Mouse (Mus musculus) gastrocnemius, postnatal 14 days (tissue): ENCODE data around the gene Nfe2. TPM values are rescaled to one million over a fixed set of nuclear protein-coding genes. Genes with fewer than 3 reads are reported as not detected.
"Not testable (repeated sequence)": the region's sequence is repeated elsewhere in the genome, so short reads cannot be mapped to it uniquely, and the experiment has no call there.

Source experiments
- DNase-seq: peaks from one replicate; pipeline ENCODE4 v3.0.0; 2021; ENCODE audit warnings: mixed read lengths
- intact Hi-C: fragments of 180-260 bp; cut with DNase I; formaldehyde crosslinking; loops from one replicate; pipeline ENCODE4 v1.15.1; 2025; ENCODE audit warnings: low total_unique reads
- total RNA-seq, 2 experiments: library from RNA; stranded (reverse); gene quantifications; 2 replicates each; pipeline ENCODE4 v1.2.3; 2021

Nfe2 gene
- total RNA-seq, 2 experiments from 2014 or later, result not detected

DNA sequence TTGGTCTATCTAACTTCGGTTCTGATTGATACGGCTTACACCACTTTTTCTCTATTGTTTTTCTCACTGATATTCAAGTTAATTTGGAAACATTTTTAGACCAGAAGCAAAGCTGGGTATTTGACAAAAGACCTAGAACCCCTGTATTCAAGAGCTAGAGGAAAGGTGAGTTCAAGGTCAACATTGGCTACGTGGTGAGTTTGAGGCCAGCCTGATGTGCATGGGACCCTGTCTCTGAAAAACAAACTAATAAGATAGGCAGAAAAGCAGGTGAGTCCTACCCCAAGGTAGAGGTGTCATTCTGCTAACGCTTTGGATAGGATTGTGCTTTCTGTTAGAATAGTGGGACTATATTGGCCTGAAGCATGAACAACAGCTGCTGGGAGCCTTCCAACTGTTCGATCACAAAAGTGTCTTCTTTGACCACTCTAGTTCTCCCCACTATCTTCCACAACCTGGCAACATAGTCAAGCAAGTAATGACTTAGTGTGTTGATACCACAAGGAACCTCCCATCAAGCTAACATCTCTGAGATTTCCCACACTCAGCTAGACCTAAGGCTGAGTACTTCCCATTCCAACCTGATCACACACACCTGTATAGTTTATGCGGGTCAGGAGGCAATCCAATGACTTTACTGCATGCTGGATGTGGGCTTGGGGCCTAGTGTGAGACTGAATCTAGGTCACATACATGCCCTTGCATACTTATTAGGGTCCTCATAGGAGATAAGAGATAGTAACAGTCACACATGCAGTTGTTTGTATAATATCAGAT, 1.8 kb downstream of the Nfe2 start:
- intact Hi-C loops, result no loop called here
- no peak for DNase-seq

DNA sequence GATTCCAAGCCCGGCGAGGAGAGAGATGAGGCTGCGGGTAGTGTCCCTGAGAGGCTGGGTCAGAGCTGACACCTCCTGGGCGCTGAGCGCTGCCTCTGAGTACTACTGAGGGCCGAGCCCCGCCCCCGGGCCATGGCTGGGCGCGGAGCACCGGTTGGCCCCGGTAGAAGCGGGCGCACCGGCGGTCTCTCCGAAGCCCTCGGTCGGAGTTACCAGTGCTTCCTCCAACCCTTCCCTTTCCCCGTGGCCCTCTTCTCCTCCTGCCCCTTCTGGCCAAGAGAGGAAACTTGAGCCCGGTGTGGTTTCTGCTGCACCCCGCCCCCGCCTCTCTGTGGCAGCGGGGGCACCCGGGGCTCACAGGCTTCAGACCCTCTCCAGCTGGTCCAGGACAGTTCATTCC, 3.0 kb downstream of the Nfe2 start:
- DNase-seq, result peak; percentile 38
- intact Hi-C loops, result no loop called here

- no peak for DNase-seq
- intact Hi-C loops, result loop anchor here (5.0 kb wide), 1 partner anchor 49 kb away; no protein-coding TSS in a partner anchor
These were observed 4.9 kb downstream of the Nfe2 start for GRCm38 (mm10) chr15:103253352-103253751.

GRCm38 (mm10) chr15:103252660-103253059, 5.5 kb downstream of the Nfe2 start:
- intact Hi-C loops, result loop anchor here (5.0 kb wide), 1 partner anchor 50 kb away; no protein-coding TSS in a partner anchor
- no peak for DNase-seq

DNA sequence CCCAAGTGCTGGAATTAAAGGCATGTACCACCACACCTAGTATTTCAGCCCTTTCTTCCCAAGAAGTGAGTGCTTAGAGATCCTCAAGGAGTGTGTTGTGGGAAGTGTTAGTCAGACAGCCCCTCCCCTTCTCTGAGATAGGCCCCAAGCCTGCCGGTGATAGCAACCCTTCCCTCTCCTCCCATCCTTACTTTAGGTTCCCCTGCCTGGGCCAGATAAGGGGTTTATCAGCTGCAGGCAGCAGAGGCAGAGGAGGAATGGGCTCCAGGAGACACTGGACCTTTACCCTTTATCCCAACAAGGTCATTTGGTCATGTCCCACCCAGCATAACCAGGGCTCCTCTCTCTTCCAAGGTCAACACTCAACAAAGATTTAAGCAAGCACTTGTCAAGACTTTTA, 6.6 kb downstream of the Nfe2 start:
- intact Hi-C loops, result loop anchor here (5.0 kb wide), 1 partner anchor 51 kb away; no protein-coding TSS in a partner anchor

DNA sequence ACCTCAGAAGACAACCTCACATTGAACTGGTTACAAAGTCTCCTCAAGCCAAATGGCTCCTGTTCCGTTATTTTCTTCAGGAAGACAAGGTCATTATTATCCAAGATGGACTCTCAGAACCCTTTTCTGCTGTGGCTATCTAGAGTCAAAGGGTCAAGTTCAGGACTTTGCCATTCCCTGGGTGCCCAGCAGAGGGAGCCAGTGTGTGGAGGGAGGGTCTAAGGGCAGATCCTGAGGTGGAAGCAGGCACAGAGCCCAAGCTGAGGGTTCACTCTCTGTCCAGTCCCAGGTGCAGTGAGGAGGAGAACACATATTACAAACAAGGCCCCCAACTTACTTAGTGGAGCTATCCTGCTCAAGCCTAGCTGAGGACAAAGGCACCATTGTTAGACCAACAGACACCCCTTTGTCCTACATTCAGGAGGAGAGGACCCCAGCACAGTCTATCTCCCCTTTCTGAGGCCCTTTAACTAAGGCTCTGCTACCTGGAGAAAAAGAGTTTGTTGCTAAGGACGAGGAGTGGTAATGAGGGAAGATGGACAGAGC, 7.9 kb downstream of the Nfe2 start:
- intact Hi-C loops, result loop anchor here (5.0 kb wide), 1 partner anchor 52 kb away; no protein-coding TSS in a partner anchor
- DNase-seq, result peak; percentile 71

More for the DNA sequence above, 6.6 kb downstream of the Nfe2 start:
- no peak for DNase-seq

DNA sequence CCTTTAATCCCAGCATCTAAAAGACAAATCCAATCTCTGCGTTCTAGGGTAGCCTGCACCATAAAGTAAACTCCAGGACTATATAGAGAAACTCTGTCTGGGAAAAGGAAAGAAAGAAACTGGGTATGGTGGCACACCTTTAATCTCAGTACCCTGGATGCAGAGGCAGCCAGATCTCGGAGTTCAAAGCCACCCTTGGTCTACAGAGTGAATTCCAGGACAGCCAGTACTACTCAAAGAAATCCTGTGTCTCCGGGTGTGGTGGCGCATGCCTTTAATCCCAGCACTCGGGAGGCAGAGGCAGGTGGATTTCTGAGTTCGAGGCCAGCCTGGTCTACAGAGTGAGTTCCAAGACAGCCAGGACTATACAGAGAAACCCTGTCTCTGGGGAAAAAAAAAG, 8.7 kb downstream of the Nfe2 start:
- DNase-seq, intact Hi-C loops: not testable (repeated sequence)

DNA sequence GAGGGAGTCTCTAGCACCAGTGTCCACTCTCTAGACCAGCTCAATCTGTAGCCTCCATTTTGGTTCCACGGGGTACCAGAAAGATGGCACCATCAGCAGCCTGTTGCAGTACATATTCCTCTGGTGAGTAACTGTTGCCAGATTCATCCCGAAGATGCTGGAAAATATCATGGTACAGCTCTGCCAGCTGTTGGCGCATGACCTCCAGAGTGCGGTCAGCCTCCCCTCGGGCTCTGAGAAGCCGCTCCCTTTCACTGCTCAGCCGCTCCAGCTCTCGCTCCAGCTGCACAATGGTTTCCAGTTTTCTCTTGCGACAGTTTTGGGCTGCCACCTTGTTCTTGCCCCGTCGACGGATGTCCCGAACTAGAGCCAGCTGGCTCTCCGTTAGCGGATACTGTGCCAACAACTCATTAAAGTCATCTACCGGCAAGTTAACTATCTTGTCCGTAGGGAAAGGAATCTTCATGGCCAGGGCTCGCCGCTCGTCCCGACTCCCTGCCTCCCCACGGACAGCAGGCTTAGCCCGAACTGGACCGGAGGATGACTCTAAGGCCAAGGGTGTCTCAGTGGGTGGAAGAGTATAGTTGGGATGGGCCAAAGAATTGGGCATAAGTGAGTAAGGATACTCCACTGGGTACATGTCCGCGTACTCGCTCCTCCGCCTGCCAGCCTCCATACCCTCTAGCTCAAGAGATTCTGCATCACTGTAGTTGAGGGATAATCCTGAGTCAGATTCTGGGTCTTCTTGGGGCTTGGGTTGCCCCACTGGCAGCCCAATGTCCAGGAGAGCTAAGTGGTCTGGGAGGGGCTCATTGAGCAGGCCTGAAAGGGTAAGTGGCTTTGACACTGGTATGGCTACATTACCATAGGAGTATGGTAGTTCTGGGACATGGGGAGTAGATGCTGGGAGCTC, 9.5 kb downstream of the Nfe2 start:
- peak; percentile 39 for DNase-seq
- intact Hi-C loops, result no loop called here

- DNase-seq, result no peak
- intact Hi-C loops, result no loop called here
These were observed 10.3 kb downstream of the Nfe2 start for GRCm38 (mm10) chr15:103247782-103248400.

DNA sequence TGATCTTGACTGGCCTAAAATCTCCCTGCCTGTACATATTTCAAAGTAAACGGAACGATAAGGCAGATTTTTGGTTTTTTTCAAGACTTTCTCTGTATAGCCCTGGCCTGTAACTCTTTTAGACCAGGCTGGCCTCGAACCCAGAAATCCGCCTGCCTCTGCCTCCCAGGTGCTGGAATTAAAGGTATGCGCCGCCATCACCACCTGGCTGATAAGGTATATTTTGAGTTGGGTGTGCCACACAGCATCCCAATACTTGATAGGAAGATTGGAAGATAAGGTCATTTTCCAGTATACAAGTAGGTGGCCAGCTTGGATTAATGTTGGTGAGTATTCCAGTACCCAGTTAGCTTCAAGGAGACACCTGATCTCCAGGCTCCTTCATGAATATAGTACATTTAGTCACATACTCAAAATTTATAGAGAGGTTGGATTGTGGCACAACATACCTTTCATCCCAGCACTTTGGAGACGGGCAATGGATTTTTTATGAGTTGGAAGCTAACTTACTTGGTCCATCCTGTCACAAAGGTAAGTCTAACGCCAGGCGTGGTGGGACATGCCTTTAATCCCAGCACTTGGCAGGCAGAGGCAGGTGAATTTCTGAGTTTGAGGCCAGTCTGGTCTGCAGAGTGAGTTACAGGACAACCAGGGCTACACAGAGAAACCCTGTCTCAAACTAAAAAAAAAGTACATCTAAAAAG, 11.0 kb downstream of the Nfe2 start:
- DNase-seq, result no peak
- intact Hi-C loops, result no loop called here

DNA sequence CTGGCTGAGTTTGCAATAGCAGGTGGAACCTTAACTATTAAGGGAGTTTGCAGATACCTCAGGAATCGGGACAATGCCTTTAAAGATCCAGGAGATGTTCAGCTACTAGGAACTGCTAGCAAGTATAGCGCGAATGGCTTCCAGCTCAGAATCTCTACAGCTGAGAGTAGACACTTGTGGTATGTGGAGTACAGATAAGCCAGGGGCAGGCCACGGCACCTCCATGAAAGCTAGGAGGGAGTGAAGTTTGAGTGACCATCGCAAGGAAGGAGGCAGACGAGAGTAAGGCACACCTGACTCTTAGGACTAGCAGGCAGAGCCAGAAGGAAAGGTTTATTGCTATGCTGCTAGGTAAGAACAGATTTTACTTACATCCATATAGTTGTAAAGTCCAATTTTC, 12.6 kb downstream of the Nfe2 start:
- intact Hi-C loops, result no loop called here
- DNase-seq, result no peak

GRCm38 (mm10) chr15:103242885-103243284, 15.3 kb downstream of the Nfe2 start:
- no peak for DNase-seq
- intact Hi-C loops, result no loop called here

- DNase-seq, intact Hi-C loops: not testable (repeated sequence)
These were observed 16.9 kb downstream of the Nfe2 start for GRCm38 (mm10) chr15:103241071-103242018.

DNA sequence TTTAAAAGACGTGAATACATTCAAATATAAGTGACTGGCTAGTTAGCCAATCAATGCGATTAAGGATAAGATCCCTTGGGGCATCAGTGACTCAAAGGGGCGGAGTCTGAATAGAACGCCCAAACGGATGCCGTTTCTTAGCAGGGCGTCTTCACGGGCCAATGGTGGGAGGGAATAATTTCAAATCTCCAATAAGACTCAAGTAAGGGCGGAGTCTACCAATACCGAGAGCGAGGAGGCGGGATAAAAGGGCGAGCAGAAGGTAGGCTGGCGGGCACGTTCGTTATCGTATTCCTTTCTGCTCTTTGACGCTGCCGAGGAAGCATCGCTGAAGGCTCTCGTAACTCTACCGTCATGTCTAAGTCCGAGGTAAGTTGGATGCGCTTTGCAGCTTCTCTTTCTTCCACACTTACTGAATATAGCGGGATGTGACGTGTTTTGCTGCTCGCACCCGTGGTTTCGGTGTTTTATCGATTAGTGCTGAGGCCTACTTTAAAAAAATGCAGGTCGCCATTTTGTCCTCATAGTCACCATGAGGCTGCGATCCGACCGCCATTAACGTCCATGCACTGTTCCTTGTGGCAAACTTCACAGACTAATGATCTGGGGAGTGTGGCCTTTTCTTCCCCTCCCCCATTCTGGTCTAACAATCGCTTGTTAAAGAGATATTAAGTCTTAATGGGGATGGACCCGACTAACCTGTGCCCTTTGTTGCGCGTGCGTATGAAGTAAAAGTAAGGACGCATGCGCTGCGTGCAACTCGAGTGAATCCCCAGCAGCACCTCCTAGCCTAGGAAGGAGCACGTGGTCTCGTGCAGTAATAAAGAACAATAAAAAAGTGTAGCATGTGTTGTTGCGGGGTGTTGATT, 17.8 kb downstream of the Nfe2 start, which contains the start of gene Hnrnpa1:
Gene Hnrnpa1 (plus strand): TSS at position 273 of the 869 bp plus-strand sequence.
- intact Hi-C loops, result no loop called here
- DNase-seq, result peak; percentile 91

GRCm38 (mm10) chr15:103239685-103240159, 18.5 kb downstream of the Nfe2 start, which contains the start of gene Cbx5:
Gene Cbx5 (minus strand): TSS chr15:103239816.
- peak; percentile 99 for DNase-seq
- intact Hi-C loops, result no loop called here

GRCm38 (mm10) chr15:103239130-103239684, 19.0 kb downstream of the Nfe2 start:
- DNase-seq, result peak; percentile 93
- intact Hi-C loops, result no loop called here
